Mouse (Mus musculus) brown adipose tissue, adult 24 weeks (tissue): Measurements from ENCODE around the gene Gcnt1. TPM values are rescaled to one million over a fixed set of nuclear protein-coding genes. Genes with fewer than 3 reads are reported as not detected.
A peak's percentile ranks its signal among the peaks of the same experiment; 100 is the strongest.

Experiments
- H3K27ac ChIP-seq: fragments of 200-500 bp; replicated peaks from 2 replicates; pipeline ENCODE4 v1.5.1; 2012; ENCODE audit warnings: low read depth, mild to moderate bottlenecking, low read length
- H3K4me1 ChIP-seq: fragments of 200-500 bp; 2 replicates; pipeline ENCODE4 v1.6.1; 2012; ENCODE audit warnings: low read length, mixed read lengths; ENCODE audit not compliant: control insufficient read depth, insufficient read depth, insufficient read length
- H3K4me3 ChIP-seq: fragments of 200-500 bp; 2 replicates; pipeline ENCODE4 v1.5.1; 2012; ENCODE audit warnings: low read depth, mild to moderate bottlenecking, low read length, moderate library complexity; ENCODE audit not compliant: insufficient read depth
- polyA plus RNA-seq: library from polyadenylated mRNA; stranded (reverse); fragments of >200 nt; gene quantifications from 2 replicates; pipeline ENCODE4 v1.2.4, GENCODE M21; 2012; ENCODE audit not compliant: missing spikeins, insufficient read depth, insufficient read length

Gene Gcnt1
- polyA plus RNA-seq, 1 experiment, result 0.83 TPM

DNA sequence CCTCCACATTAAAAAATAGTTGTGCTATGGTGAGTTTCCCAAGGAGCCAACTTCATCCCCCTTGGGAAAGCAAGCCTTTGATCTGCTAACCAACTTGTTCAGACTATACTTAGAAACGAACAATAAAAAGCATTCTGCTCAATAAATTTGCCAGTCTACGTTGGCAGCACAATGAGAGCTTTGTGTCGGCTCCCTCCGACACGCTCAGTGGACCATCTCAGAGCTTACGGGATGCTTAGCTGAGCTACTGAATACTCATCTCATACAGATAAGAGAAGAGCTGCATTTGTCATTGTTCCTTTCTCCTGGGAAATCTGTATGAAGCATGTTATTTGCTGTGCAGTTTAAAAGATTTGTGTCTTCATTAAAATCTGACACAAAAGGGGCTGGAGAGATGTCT lies 13.8 kb upstream of the Gcnt1 start:
- Histone ChIP-seq H3K4me3 (no peak overlapping the region), H3K4me1 (no peaks in the 10 kb centered on the region), H3K27ac (no peak overlapping the region)

GRCm38 (mm10) chr19:17385426-17385825 lies 12.8 kb upstream of the Gcnt1 start:
- Histone ChIP-seq H3K4me1 (no peaks in the 10 kb centered on the region), H3K27ac (no peak overlapping the region), H3K4me3 (no peak overlapping the region)

- Histone ChIP-seq H3K4me1 (no peaks in the 10 kb centered on the region), H3K27ac (no peak overlapping the region), H3K4me3 (no peak overlapping the region)
These were observed 12.4 kb upstream of the Gcnt1 start for GRCm38 (mm10) chr19:17385022-17385421.

- Histone ChIP-seq H3K4me3 (no peak overlapping the region), H3K4me1 (no peaks in the 10 kb centered on the region), H3K27ac (no peak overlapping the region)
These were observed 10.3 kb upstream of the Gcnt1 start for GRCm38 (mm10) chr19:17382807-17383397.

GRCm38 (mm10) chr19:17380549-17380948 lies 7.9 kb upstream of the Gcnt1 start:
- Histone ChIP-seq H3K27ac (no peak overlapping the region), H3K4me1 (no peaks in the 10 kb centered on the region)

DNA sequence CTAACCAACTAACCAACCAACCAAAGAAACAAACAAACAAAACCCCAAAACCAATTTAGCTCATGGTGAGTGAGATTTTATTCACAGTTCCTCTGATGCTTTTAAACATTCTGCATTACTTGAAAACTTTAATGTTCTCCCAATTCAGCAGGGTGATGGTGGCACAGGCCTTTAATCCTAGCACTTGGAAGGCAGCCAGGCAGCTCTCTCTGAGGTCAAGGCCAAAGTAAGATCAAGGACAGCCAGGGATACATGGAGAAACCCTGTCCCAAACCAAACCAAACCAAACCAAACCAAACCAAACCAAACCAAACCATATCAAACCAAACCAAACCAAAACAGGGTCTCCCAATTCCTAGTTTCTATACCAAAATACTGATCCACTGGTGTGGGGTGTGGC lies 6.2 kb upstream of the Gcnt1 start:
- Histone ChIP-seq H3K27ac (no peak overlapping the region), H3K4me1 (no peaks in the 10 kb centered on the region), H3K4me3 (no peak overlapping the region)

More at GRCm38 (mm10) chr19:17380549-17380948, 7.9 kb upstream of the Gcnt1 start:
- H3K4me3 ChIP-seq, result no peak overlapping the region

DNA sequence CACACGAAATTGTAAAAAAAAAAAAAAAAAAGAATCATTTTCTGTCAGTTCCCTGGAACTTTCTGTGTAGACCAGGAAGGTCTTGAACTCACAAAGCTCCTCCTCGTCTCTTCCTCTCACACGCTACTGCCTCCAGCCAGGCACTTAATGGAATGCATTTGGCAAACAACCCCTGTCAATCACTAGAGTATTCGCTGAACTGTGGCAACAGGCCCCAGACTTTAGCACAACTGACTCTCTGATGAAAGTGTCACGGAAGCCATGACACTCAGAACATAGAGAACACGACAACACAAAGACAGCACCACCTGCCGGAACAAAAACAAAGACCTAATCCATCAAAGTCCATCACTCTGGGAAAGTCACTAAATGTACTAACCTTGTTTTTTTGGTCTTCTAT lies 3.1 kb downstream of the Gcnt1 start:
- no peaks in the 10 kb centered on the region for H3K4me1 ChIP-seq
- H3K27ac ChIP-seq, result no peak overlapping the region
- no peak overlapping the region for H3K4me3 ChIP-seq

DNA sequence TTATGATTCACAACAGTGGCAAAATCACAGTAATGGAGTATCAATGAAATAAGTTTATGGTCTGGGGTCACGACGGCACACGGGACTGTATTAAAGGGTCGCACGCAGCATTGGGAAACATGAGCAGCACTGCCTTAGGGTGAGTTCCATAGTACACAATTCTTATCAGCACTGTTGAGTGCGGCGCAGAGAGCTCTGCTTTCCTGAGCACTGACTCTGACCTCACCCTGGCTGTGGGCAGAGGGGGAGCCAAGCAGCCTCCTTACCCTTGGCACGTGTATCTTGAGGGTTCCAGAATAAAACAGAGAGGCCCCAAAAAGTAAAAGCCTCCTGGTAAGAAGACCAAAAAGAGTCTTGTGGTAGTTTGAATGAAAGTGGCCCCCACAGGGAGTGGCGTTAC lies 4.1 kb downstream of the Gcnt1 start:
- H3K4me1 ChIP-seq, result no peaks in the 10 kb centered on the region
- no peak overlapping the region for H3K4me3 ChIP-seq
- no peak overlapping the region for H3K27ac ChIP-seq

- Histone ChIP-seq H3K4me3 (no peak overlapping the region), H3K4me1 (no peaks in the 10 kb centered on the region), H3K27ac (no peak overlapping the region)
These were observed 6.1 kb downstream of the Gcnt1 start for GRCm38 (mm10) chr19:17366364-17367090.

- Histone ChIP-seq H3K4me1 (no peaks in the 10 kb centered on the region), H3K4me3 (no peak overlapping the region), H3K27ac (no peak overlapping the region)
These were observed 7.9 kb downstream of the Gcnt1 start for GRCm38 (mm10) chr19:17364741-17365140.

- no peaks in the 10 kb centered on the region for H3K4me1 ChIP-seq
- H3K4me3 ChIP-seq, result no peak overlapping the region
- H3K27ac ChIP-seq, result peak overlapping the region; percentile 19; the same call in 1 of the 2 replicates
These were observed 11.5 kb downstream of the Gcnt1 start for GRCm38 (mm10) chr19:17361181-17361580.

DNA sequence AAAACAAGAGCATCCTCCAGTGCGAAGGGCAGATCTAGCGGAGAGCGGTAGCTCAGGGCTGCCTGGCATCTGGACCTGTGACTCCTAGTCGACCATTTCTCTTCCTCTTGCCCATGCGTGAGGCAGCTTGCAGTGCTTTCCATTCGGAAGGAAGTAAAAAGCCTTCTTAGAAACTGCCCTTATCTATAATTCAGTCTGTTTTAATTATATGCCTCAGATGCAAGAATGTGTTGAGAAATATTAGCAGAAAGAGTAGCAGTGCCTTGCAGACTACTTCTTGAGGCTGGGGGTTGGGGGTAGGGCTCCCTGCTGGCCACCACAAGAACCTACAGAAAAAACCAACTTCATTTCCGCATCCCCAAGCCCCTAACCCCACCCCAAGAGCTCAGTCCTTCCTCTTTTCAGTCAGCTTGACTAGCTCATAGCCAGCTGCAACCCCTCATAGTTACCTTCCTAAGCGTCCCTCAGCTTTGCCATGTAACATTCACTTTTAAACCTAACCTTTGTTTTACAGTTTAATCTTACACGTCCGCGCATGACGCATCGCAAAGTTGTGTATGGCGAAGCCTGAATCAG lies 13.2 kb downstream of the Gcnt1 start:
- peak overlapping the region; percentile 39; the same call in 1 of the 2 replicates for H3K27ac ChIP-seq
- no peaks in the 10 kb centered on the region for H3K4me1 ChIP-seq
- H3K4me3 ChIP-seq, result no peak overlapping the region

DNA sequence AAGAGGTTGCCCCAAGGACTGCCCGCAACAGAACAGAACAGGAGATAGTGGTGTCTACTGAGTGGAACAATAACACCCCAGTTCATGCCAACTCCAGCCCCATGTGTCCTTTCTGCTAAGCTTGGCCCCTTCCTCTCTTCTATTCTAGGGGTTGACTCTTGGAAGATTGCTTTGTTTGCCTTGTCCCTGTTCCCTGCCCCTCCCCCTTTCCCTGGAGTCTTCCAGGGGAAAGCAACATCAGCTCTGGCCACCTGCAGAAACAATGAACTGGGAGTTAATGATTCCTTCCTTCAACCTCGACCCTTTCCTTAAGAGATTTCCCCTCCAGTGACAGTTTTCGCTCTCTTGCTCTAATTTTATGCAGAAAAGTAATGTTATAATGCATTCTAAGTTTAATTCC lies 15.3 kb downstream of the Gcnt1 start:
- Histone ChIP-seq H3K4me3 (no peak overlapping the region), H3K27ac (no peak overlapping the region), H3K4me1 (no peaks in the 10 kb centered on the region)

DNA sequence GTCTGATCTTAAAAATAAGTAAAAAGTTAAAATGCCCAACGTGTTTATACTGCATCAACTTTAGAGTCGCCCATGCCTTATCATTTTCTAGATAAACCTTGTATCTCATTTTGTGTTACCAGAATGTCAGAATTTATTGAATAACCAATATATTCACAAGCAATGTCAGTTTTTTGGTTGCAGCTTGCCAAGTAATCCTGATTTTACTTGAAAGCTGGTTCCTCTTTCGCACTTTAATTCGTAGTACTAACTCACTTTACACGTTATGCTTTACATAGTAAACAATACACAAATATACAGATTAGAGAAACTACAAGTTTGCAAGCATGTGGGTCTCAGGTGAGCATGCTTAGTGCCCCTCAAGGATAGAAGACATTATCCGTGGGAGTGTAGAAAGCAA lies 15.7 kb downstream of the Gcnt1 start:
- H3K4me3 ChIP-seq, result no peak overlapping the region

DNA sequence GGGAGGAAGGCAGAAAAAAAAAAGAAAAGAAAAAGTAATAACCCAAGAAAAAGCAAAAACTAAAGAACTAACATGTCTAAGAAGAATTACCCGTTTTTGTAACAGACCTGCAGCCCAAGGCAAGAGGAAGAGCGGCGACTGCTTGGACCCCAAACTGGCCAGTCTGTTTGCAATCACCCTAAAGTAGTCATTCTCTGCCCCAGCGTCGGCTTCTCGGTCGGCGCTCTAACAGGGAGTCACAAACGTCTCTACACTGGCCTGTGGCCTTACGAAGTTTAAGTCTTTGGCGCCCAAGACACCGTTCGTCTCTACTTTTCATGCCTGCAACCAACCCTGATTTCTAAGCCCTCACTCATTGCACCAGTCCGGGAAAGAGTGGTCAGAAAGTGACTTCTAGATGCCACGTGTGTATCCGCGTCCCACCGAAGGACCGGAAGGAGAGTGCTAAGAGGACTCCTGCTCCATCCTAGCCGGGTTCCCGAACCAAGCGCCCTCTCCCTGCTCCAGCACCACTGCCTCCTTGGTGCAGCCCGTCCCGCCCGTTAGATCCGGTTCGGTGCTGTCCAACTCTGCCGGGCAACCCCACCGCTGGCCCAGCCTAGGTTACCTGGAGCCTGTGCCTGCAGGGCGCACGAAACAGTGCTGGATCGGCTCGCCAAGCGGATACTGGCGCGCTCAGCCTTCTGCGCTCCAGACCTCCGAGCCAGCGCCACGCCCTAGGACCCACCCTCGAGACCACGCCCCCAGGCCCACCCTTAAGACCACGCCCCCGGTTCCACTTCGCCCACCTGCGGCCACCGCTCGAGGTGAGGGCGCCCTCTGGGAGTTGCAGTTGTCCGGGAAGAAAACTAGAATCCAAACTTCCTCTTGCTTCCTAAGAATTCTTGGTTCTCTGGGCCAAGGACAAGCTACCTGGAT lies 16.4 kb downstream of the Gcnt1 start:
- Histone ChIP-seq H3K27ac (peak overlapping the region; percentile 45; the same call in 1 of the 2 replicates), H3K4me1 (no peaks in the 10 kb centered on the region), H3K4me3 (peak overlapping the region; percentile 55)

More for the DNA sequence above, 15.7 kb downstream of the Gcnt1 start:
- Histone ChIP-seq H3K27ac (no peak overlapping the region), H3K4me1 (no peaks in the 10 kb centered on the region)
